Mouse (Mus musculus): ENCODE data around the gene Sept10. TPM values are rescaled to one million over a fixed set of nuclear protein-coding genes. Genes with fewer than 3 reads are reported as not detected.

Sept10 gene
- polyA plus RNA-seq (2015; fragmentation: Nextera tagmentation; extraction: Ambion mirVana) = 39.1 and 41.7 TPM in 2 replicates

GRCm38 (mm10) chr10:59221473-59222270 lies at the start of gene Sept10, which contains the start of gene Sowahc:
Gene Sept10 (minus strand): TSS chr10:59221847.
Gene Sowahc (plus strand): TSS chr10:59221953.
- H3K27ac ChIP-seq (replicated peaks) = peak within 1 kb of the TSS; percentile 92
- under 1% methylated on average over 84 of the region's 84 CpGs for WGBS
- peaks cover 16% of the 10 kb centered on the region for H3K4me1 ChIP-seq
- H3K4me3 ChIP-seq (replicated peaks) = peak within 1 kb of the TSS; percentile 82
- peak within 1 kb of the TSS; percentile 73 for H3K9ac ChIP-seq
- no peaks in the 10 kb centered on the region for H3K36me3 ChIP-seq
- ATAC-seq (ENCODE audit: insufficient number of reproducible peaks, low FRiP score, low TSS enrichment, low read depth) = peak; percentile 95
- no peaks in the 10 kb centered on the region for H3K27me3 ChIP-seq
- peak within 1 kb of the TSS; percentile 97 for H3K4me2 ChIP-seq (replicated peaks)
- H3K9me3 ChIP-seq (replicated peaks) = no peaks in the 10 kb centered on the region

DNA sequence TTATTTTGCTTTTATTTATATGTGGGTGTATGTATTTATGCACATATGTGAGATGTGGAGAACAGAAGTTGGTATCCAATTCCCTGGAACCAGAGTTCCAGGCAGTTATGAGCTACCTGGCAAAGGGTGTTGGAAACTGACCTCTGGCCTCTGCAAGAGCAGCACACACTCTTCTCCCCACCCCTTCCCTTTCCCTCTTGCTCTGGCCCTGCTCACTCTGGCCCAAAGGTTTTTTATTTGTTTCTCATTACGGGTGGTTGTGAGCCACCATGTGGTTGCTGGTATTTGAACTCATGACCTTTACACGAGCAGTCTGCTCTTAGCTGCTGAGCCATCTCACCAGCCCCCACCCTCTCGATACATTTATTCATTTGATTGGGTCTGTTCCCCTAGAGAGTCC lies 47.1 kb upstream of the Sept10 start:
- Histone ChIP-seq H3K4me3 (replicated peaks) (no peak overlapping the region), H3K27ac (replicated peaks) (no peak overlapping the region), H3K9me3 (replicated peaks) (no peaks in the 10 kb centered on the region), H3K9ac (no peak overlapping the region), H3K36me3 (no peaks in the 10 kb centered on the region), H3K4me2 (replicated peaks) (no peak overlapping the region), H3K4me1 (peaks cover 10% of the 10 kb centered on the region), H3K27me3 (no peaks in the 10 kb centered on the region)
- 39% methylated on average over 3 of the region's 3 CpGs for WGBS
- no peak for ATAC-seq (ENCODE audit: insufficient number of reproducible peaks, low FRiP score, low TSS enrichment, low read depth)

GRCm38 (mm10) chr10:59268109-59268508 lies 46.5 kb upstream of the Sept10 start:
- Histone ChIP-seq H3K9ac (no peak overlapping the region), H3K27me3 (no peaks in the 10 kb centered on the region), H3K9me3 (replicated peaks) (no peaks in the 10 kb centered on the region), H3K27ac (replicated peaks) (no peak overlapping the region), H3K4me3 (replicated peaks) (no peak overlapping the region), H3K4me2 (replicated peaks) (no peak overlapping the region), H3K4me1 (peaks cover 10% of the 10 kb centered on the region), H3K36me3 (no peaks in the 10 kb centered on the region)
- 45% methylated on average over 4 of the region's 4 CpGs for WGBS
- no peak for ATAC-seq (ENCODE audit: insufficient number of reproducible peaks, low FRiP score, low TSS enrichment, low read depth)

DNA sequence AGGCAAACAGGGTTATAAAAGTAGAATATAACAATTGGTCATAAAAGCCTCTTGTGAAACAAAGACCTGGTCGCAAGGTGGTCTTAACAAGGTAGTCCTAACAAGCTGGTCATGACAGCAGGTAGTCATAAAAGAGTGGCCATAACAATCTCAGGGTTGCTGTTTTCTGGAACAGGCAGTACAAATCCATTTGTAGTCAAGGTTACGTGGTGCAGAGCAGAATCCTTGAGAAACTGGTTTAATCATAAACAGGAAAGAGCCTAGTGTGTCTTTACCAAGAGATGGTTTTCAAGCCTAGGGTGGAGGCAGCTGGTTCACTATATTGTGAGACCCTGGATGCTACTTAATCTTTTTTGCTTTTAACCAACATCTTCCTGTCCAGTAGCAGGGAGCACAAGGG lies 45.6 kb upstream of the Sept10 start:
- Histone ChIP-seq H3K27me3 (no peaks in the 10 kb centered on the region), H3K9ac (no peak overlapping the region), H3K4me2 (replicated peaks) (no peak overlapping the region), H3K4me3 (replicated peaks) (no peak overlapping the region), H3K4me1 (peaks cover 15% of the 10 kb centered on the region), H3K27ac (replicated peaks) (no peak overlapping the region), H3K9me3 (replicated peaks) (no peaks in the 10 kb centered on the region), H3K36me3 (no peaks in the 10 kb centered on the region)
- ATAC-seq (ENCODE audit: insufficient number of reproducible peaks, low FRiP score, low TSS enrichment, low read depth) = no peak
- WGBS = 86% methylated on average over 2 of the region's 2 CpGs

DNA sequence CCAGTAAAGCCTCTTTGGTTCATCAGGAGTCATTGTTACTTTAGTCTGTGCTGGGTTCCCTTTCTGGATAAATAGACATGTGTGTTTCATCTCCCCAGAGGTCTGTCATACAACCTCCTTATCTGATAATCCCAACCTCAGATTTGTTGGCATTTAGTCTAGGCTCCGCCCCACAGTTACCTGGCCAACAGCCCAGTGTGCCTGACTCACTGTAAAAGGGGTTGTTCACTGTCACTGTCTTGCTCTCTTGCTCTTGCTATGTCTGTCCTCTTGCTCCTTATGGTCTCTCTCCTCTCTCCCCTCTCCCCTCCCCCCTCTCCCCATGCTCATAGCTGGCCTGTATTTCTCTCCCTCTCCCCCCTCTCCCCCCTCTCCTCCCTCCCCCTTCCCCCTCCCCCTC lies 44.5 kb upstream of the Sept10 start:
- 65% methylated on average over 1 of the region's 1 CpGs for WGBS
- H3K27ac ChIP-seq (replicated peaks) = peak overlapping the region; percentile 52
- peaks cover 19% of the 10 kb centered on the region for H3K4me1 ChIP-seq
- H3K4me3 ChIP-seq (replicated peaks) = no peak overlapping the region
- no peaks in the 10 kb centered on the region for H3K9me3 ChIP-seq (replicated peaks)
- no peak; the same call in 1 of the 2 replicates for ATAC-seq (ENCODE audit: insufficient number of reproducible peaks, low FRiP score, low TSS enrichment, low read depth)
- no peak overlapping the region for H3K9ac ChIP-seq
- no peak overlapping the region for H3K4me2 ChIP-seq (replicated peaks)
- no peaks in the 10 kb centered on the region for H3K36me3 ChIP-seq
- H3K27me3 ChIP-seq = no peaks in the 10 kb centered on the region

GRCm38 (mm10) chr10:59265674-59266073 lies 44.0 kb upstream of the Sept10 start:
- Histone ChIP-seq H3K9me3 (replicated peaks) (no peaks in the 10 kb centered on the region), H3K4me3 (replicated peaks) (no peak overlapping the region), H3K36me3 (no peaks in the 10 kb centered on the region), H3K27me3 (no peaks in the 10 kb centered on the region), H3K9ac (no peak overlapping the region), H3K4me1 (peaks cover 19% of the 10 kb centered on the region), H3K27ac (replicated peaks) (peak overlapping the region; percentile 52), H3K4me2 (replicated peaks) (no peak overlapping the region)
- 43% methylated on average over 4 of the region's 4 CpGs for WGBS
- ATAC-seq (ENCODE audit: insufficient number of reproducible peaks, low FRiP score, low TSS enrichment, low read depth) = no peak

GRCm38 (mm10) chr10:59265067-59265466 lies 43.4 kb upstream of the Sept10 start:
- H3K9me3 ChIP-seq (replicated peaks) = no peaks in the 10 kb centered on the region
- no peak for ATAC-seq (ENCODE audit: insufficient number of reproducible peaks, low FRiP score, low TSS enrichment, low read depth)
- H3K4me1 ChIP-seq = peaks cover 20% of the 10 kb centered on the region
- 43% methylated on average over 7 of the region's 7 CpGs for WGBS
- no peak overlapping the region for H3K4me2 ChIP-seq (replicated peaks)
- H3K27me3 ChIP-seq = no peaks in the 10 kb centered on the region
- H3K36me3 ChIP-seq = no peaks in the 10 kb centered on the region
- H3K27ac ChIP-seq (replicated peaks) = no peak overlapping the region
- no peak overlapping the region for H3K4me3 ChIP-seq (replicated peaks)
- no peak overlapping the region for H3K9ac ChIP-seq

DNA sequence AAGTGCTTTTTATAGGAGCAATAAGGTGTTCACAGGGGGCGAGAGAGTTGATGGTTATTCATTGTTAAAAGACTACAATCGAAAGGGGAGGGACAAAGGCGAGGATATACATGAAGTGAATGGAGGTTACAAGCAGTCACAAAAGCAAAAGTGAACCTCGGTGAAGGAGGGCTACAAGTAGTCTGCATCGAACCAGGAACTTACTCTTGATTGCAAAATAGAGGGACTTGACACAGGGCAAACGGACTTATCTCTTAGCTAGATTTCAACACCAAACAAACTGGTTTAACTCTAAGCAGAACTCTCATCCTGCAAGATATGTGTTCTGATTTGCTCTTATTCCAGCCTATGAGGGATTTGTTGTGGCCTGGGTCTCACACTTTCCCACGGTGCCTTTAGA lies 41.3 kb upstream of the Sept10 start:
- Histone ChIP-seq H3K27me3 (no peaks in the 10 kb centered on the region), H3K9me3 (replicated peaks) (no peaks in the 10 kb centered on the region), H3K4me3 (replicated peaks) (no peak overlapping the region), H3K27ac (replicated peaks) (no peak overlapping the region), H3K9ac (no peak overlapping the region), H3K4me2 (replicated peaks) (no peak overlapping the region), H3K4me1 (peaks cover 30% of the 10 kb centered on the region), H3K36me3 (no peaks in the 10 kb centered on the region)
- 80% methylated on average over 7 of the region's 7 CpGs for WGBS
- no peak for ATAC-seq (ENCODE audit: insufficient number of reproducible peaks, low FRiP score, low TSS enrichment, low read depth)

- Histone ChIP-seq H3K36me3 (no peaks in the 10 kb centered on the region), H3K4me2 (replicated peaks) (no peak overlapping the region), H3K27ac (replicated peaks) (no peak overlapping the region), H3K9me3 (replicated peaks) (no peaks in the 10 kb centered on the region), H3K27me3 (no peaks in the 10 kb centered on the region), H3K4me1 (peaks cover 30% of the 10 kb centered on the region), H3K4me3 (replicated peaks) (no peak overlapping the region), H3K9ac (no peak overlapping the region)
- 43% methylated on average over 1 of the region's 1 CpGs for WGBS
- ATAC-seq (ENCODE audit: insufficient number of reproducible peaks, low FRiP score, low TSS enrichment, low read depth) = no peak
Observed at GRCm38 (mm10) chr10:59262021-59262420, 40.4 kb upstream of the Sept10 start.

GRCm38 (mm10) chr10:59261603-59262002 lies 40.0 kb upstream of the Sept10 start:
- WGBS = 71% methylated on average over 3 of the region's 3 CpGs
- no peak overlapping the region for H3K4me2 ChIP-seq (replicated peaks)
- ATAC-seq (ENCODE audit: insufficient number of reproducible peaks, low FRiP score, low TSS enrichment, low read depth) = no peak
- no peaks in the 10 kb centered on the region for H3K27me3 ChIP-seq
- H3K9me3 ChIP-seq (replicated peaks) = no peaks in the 10 kb centered on the region
- peaks cover 30% of the 10 kb centered on the region for H3K4me1 ChIP-seq
- no peak overlapping the region for H3K4me3 ChIP-seq (replicated peaks)
- no peak overlapping the region for H3K9ac ChIP-seq
- H3K36me3 ChIP-seq = no peaks in the 10 kb centered on the region
- no peak overlapping the region for H3K27ac ChIP-seq (replicated peaks)

DNA sequence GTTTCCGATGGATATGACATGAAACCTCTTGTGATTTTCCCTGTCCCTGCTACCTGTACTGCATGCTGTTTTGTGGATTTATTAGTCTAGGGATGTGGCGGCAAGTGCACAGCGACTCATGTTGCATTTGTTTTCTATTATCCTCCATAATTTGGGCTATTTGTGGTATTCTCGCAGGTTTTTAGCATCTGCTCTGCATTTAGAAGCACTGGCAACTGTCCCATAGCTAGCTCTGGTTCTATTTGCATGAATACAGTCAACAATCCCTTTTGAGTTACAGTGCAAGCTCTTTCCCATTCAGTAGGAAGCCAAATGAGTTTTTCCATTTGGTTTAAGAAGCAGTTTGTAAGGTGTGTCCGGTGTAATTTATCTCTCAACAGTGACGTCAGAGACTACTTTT lies 37.9 kb upstream of the Sept10 start:
- Histone ChIP-seq H3K36me3 (no peaks in the 10 kb centered on the region), H3K27ac (replicated peaks) (peak overlapping the region; percentile 35), H3K9me3 (replicated peaks) (no peaks in the 10 kb centered on the region), H3K27me3 (no peaks in the 10 kb centered on the region), H3K9ac (no peak overlapping the region), H3K4me1 (peaks cover 21% of the 10 kb centered on the region), H3K4me2 (replicated peaks) (peak overlapping the region; percentile 8), H3K4me3 (replicated peaks) (no peak overlapping the region)
- 37% methylated on average over 6 of the region's 6 CpGs for WGBS
- no peak for ATAC-seq (ENCODE audit: insufficient number of reproducible peaks, low FRiP score, low TSS enrichment, low read depth)

DNA sequence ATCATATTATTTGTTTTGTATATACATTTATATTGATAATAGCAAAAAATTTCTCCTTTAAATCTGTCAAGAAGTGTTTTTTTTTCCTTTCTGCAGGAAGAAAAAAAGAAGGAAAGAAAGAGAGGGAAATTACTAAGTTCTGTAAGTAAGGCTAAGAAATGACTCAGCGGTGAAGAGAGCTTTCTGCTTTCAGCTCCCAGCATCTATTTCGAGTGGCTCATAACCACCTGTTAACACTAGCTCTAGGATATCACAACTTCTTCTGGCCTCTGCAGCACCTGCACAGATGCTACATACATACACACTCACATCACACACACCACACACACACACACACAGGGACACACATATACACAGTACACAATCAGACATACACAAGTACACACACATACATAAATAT lies 34.9 kb upstream of the Sept10 start:
- WGBS = 76% methylated on average over 2 of the region's 2 CpGs
- Histone ChIP-seq H3K4me3 (replicated peaks) (no peak overlapping the region), H3K9me3 (replicated peaks) (no peaks in the 10 kb centered on the region), H3K9ac (no peak overlapping the region), H3K4me2 (replicated peaks) (no peak overlapping the region), H3K27me3 (no peaks in the 10 kb centered on the region), H3K4me1 (peaks cover 11% of the 10 kb centered on the region), H3K27ac (replicated peaks) (no peak overlapping the region), H3K36me3 (no peaks in the 10 kb centered on the region)
- no peak for ATAC-seq (ENCODE audit: insufficient number of reproducible peaks, low FRiP score, low TSS enrichment, low read depth)

Data from embryonic facial prominence, embryonic 15.5 days (tissue).